Mouse (Mus musculus) erythroid progenitor cell, adult 5-6 weeks (primary cell): ENCODE results near the gene Fuca1. TPM values are rescaled to one million over a fixed set of nuclear protein-coding genes. Genes with fewer than 3 reads are reported as not detected.

Experiments used
- ATAC-seq: replicated peaks from 2 replicates; pipeline ENCODE4 v1.8.0; 2016; ENCODE audit warnings: moderate number of reproducible peaks, mild to moderate bottlenecking, moderate TSS enrichment, inconsistent platforms; ENCODE audit not compliant: poor library complexity, low FRiP score, severe bottlenecking
- total RNA-seq, 2 experiments: library from RNA; stranded (forward) in 1 of 2; stranded (reverse) in 1 of 2; fragments of 150-400 nt in 1 of 2; fragments of 186-747, 209-891 nt in 1 of 2; gene quantifications; 2 replicates each; pipeline versions ENCODE4 v1.2.3 to v1.2.4; 2015 to 2017; ENCODE audit warnings: low replicate concordance in 2 of 2

The Fuca1 gene
- total RNA-seq, 2 experiments from 2014 or later: 38.9 to 45.3 TPM

GRCm38 (mm10) chr4:135888448-135889057 is 32.0 kb upstream of the Fuca1 start:
- ATAC-seq: no peak

- ATAC-seq: no peak
Observed at GRCm38 (mm10) chr4:135889146-135889883, 31.2 kb upstream of the Fuca1 start.

- ATAC-seq: peak; percentile 86
Observed at GRCm38 (mm10) chr4:135889884-135890283, 30.7 kb upstream of the Fuca1 start.

- no peak for ATAC-seq
Observed at GRCm38 (mm10) chr4:135891539-135891938, 29.0 kb upstream of the Fuca1 start.

- ATAC-seq: no peak
Observed at GRCm38 (mm10) chr4:135892884-135893283, 27.7 kb upstream of the Fuca1 start.

GRCm38 (mm10) chr4:135895071-135895571 is 25.4 kb upstream of the Fuca1 start, which contains the start of gene Cnr2:
TSS of gene Cnr2 (plus strand) at chr4:135895394.
- no peak for ATAC-seq

GRCm38 (mm10) chr4:135896157-135896556 is 24.4 kb upstream of the Fuca1 start:
- no peak for ATAC-seq

- peak; percentile 93 for ATAC-seq
Observed at GRCm38 (mm10) chr4:135898380-135899049, 22.0 kb upstream of the Fuca1 start.

GRCm38 (mm10) chr4:135899050-135899448 is 21.5 kb upstream of the Fuca1 start:
- no peak for ATAC-seq

GRCm38 (mm10) chr4:135900008-135900407 is 20.5 kb upstream of the Fuca1 start:
- no peak for ATAC-seq

- no peak for ATAC-seq
Observed at GRCm38 (mm10) chr4:135902606-135903242, 17.8 kb upstream of the Fuca1 start.

- no peak for ATAC-seq
Observed at GRCm38 (mm10) chr4:135904810-135905209, 15.7 kb upstream of the Fuca1 start.

- ATAC-seq: peak; percentile 83
Observed at GRCm38 (mm10) chr4:135906633-135907032, 13.9 kb upstream of the Fuca1 start.

GRCm38 (mm10) chr4:135909326-135910066 is 11.0 kb upstream of the Fuca1 start:
- no peak for ATAC-seq

GRCm38 (mm10) chr4:135911531-135911930 is 9.0 kb upstream of the Fuca1 start:
- ATAC-seq: no peak

- ATAC-seq: 0 out of 2 replicates have a peak, but pooled peaks have one; percentile 30
Observed at GRCm38 (mm10) chr4:135912164-135912563, 8.4 kb upstream of the Fuca1 start.

- peak; percentile 47 for ATAC-seq
Observed at GRCm38 (mm10) chr4:135912835-135913234, 7.7 kb upstream of the Fuca1 start.

GRCm38 (mm10) chr4:135913433-135913832 is 7.1 kb upstream of the Fuca1 start:
- ATAC-seq: no peak

GRCm38 (mm10) chr4:135918635-135919279 is 1.8 kb upstream of the Fuca1 start:
- ATAC-seq: no peak
